Mouse (Mus musculus) kidney, embryonic 14.5 days (tissue): ENCODE results near the gene Ttll13. TPM values are rescaled to one million over a fixed set of nuclear protein-coding genes. Genes with fewer than 3 reads are reported as not detected.

Experiments
- ATAC-seq: fragments of 200-750 bp; cut with Nextera tagmentation; 2 replicates; pipeline ENCODE4 v1.8.0; 2017; ENCODE audit warnings: moderate number of reproducible peaks, mild to moderate bottlenecking, moderate TSS enrichment, moderate library complexity; ENCODE audit not compliant: low FRiP score, low TSS enrichment
- H3K27ac ChIP-seq: fragments of 300-500 bp; sonication (generic); 2 replicates; pipeline ENCODE4 v1.5.1; 2014; ENCODE audit warnings: low read depth, mild to moderate bottlenecking, low read length, moderate library complexity, mixed read lengths
- H3K27me3 ChIP-seq: fragments of 300-500 bp; sonication (generic); 2 replicates; pipeline ENCODE4 v1.6.1; 2014; ENCODE audit warnings: mild to moderate bottlenecking, low read length; ENCODE audit not compliant: control insufficient read depth, insufficient read depth
- H3K36me3 ChIP-seq: fragments of 300-500 bp; sonication (generic); 2 replicates; pipeline ENCODE4 v1.6.1; 2014; ENCODE audit warnings: low read length, mixed read lengths; ENCODE audit not compliant: control insufficient read depth, insufficient read depth
- H3K4me1 ChIP-seq: fragments of 300-500 bp; sonication (generic); 2 replicates; pipeline ENCODE4 v1.6.1; 2014; ENCODE audit warnings: low read length, mixed read lengths; ENCODE audit not compliant: control insufficient read depth, insufficient read depth
- H3K4me2 ChIP-seq: fragments of 300-500 bp; sonication (generic); replicated peaks from 2 replicates; pipeline ENCODE4 v1.6.1; 2014; ENCODE audit warnings: low read depth, mild to moderate bottlenecking, low read length
- H3K4me3 ChIP-seq: fragments of 300-500 bp; sonication (generic); 2 replicates; pipeline ENCODE4 v1.5.1; 2014; ENCODE audit warnings: mild to moderate bottlenecking, low read length
- H3K9ac ChIP-seq: fragments of 300-500 bp; sonication (generic); 2 replicates; pipeline ENCODE4 v1.6.1; 2014; ENCODE audit warnings: low read depth, mild to moderate bottlenecking, low read length, moderate library complexity
- H3K9me3 ChIP-seq: fragments of 300-500 bp; sonication (generic); 2 replicates; pipeline ENCODE4 v1.6.1; 2016; ENCODE audit warnings: low read length; ENCODE audit not compliant: control insufficient read depth
- WGBS: fragments of 180-500 bp; shearing (Covaris S2); extraction: QIAGEN DNeasy Blood & Tissue Kit; methylation state at CpG from one replicate; pipeline ENCODE4 v1.1.7; 2014; 5-methylcytosine and 5-hydroxymethylcytosine counted together
- polyA plus RNA-seq: library from polyadenylated mRNA; unstranded; fragments of >200 nt; fragmentation: Nextera tagmentation; extraction: Ambion mirVana; gene quantifications from 2 replicates; pipeline ENCODE4 v1.2.1, GENCODE M21; 2014

Gene Ttll13
- polyA plus RNA-seq, 1 experiment from 2014 or later, result 1.7 TPM

DNA sequence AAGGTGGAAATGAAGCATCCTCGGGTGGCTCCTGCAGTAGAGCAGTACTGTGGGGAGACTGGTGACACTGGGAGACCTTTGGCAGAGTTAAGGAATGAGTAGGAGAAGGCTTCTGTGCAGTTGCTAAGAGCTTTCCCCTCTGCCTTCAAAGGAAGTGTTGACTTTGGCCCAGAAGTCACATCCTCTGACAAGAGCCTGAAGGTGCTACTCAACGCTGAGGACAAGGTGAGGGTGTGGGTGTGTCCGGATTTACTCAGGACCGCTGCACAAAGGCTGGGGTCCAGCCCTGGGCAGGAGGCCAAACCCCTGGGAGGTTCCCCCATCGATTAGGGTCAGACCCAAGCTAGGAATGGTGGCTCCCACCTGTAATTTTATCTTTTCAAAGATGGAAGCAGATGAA is 38.2 kb downstream of the Ttll13 start:
- Histone ChIP-seq H3K4me2 (no peak overlapping the region), H3K9ac (no peak overlapping the region), H3K4me3 (no peak overlapping the region), H3K4me1 (no peaks in the 10 kb centered on the region), H3K36me3 (peaks cover 61% of the 10 kb centered on the region), H3K27me3 (no peaks in the 10 kb centered on the region), H3K27ac (no peak overlapping the region), H3K9me3 (no peaks in the 10 kb centered on the region)
- 86% methylated on average over 5 of the region's 5 CpGs for WGBS
- no peak for ATAC-seq

DNA sequence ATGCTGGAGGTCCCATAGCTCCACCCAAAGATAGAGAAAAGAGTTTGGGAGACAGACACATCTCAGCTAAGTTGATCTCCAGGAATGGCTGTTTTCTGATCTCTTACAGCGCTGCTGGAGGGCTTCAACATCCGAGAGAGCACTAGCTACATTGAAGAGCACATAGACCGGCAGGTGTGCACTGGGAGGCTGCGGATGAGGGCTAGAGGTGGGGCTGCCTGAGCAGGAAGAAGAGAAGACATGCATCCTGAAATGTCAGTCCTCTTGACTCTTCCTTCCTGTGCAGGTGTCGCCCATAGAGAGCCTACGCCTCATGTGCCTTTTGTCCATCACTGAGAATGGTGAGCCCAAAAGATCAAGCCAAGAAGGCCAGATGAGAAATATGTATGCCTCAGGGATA is 39.5 kb downstream of the Ttll13 start:
- Histone ChIP-seq H3K4me3 (no peak overlapping the region), H3K27me3 (no peaks in the 10 kb centered on the region), H3K4me1 (no peaks in the 10 kb centered on the region), H3K36me3 (peaks cover 57% of the 10 kb centered on the region), H3K9me3 (no peaks in the 10 kb centered on the region), H3K9ac (no peak overlapping the region), H3K27ac (no peak overlapping the region), H3K4me2 (no peak overlapping the region)
- WGBS, result 93% methylated on average over 6 of the region's 6 CpGs
- ATAC-seq, result no peak

DNA sequence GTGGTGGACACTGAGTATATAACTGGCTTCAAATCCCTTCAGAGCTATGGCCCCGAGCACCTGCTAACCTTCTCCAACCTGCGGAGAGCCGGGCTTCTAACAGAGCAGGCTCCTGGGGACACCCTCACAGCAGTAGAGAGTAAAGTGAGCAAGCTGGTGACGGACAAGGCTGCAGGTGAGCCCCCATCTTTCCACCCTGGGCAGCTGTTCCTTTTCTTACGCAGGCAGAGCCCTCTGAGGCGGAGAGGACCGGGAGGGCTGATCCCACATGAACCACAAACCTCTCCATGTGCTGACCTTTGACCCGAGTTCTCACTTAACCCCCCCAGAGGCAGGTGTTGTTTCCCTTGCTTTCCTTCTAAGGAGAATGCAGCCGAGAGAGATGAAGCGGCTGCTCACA is 41.6 kb downstream of the Ttll13 start:
- no peaks in the 10 kb centered on the region for H3K27me3 ChIP-seq

DNA sequence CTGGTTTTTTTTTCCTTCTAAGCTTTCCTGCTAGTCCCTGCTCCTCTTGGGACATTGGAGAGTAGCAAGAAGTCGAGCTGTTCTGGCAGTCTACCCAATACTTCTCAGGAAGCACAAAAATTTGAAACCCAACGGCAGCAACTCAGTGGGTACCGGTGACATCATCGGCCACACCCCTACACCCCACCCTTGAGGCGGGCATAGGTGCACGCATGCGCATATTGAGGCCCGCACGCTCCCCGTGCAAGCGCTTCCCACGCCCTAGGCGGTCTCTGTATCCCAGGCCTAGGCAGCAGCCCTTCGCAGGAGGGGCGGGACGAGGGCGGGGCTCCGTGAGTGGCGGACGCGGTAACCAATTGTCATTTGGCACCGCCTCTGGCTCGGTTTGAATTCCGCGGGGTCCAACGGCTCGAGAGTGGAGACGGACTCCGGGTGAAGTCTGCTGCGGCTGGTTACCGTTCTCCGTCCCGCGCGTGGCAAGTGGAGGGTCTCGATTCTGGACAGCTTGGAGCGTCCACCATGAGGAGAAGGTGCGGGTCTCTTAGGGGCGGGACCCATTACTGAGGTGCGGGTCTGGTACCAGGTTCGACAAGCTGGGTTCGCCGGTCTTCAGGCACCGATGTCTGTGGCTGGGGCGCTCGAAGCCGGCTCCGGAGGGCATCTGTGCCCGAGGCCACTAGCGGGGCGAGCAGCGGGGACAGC is 48.0 kb downstream of the Ttll13 start, which contains the start of gene Prc1:
Gene Prc1, plus strand, starts transcription at position 389 of the 702 bp plus-strand sequence.
- Histone ChIP-seq H3K36me3 (peaks cover 12% of the 10 kb centered on the region), H3K4me1 (peaks cover 7% of the 10 kb centered on the region; the same call in 1 of the 2 replicates), H3K4me3 (peak within 1 kb of the TSS; percentile 95), H3K27ac (peak within 1 kb of the TSS; percentile 76), H3K4me2 (peak within 1 kb of the TSS; percentile 48), H3K9me3 (no peaks in the 10 kb centered on the region), H3K27me3 (no peaks in the 10 kb centered on the region), H3K9ac (peak within 1 kb of the TSS; percentile 77)
- under 1% methylated on average over 52 of the region's 52 CpGs for WGBS
- peak; percentile 100 for ATAC-seq

More for the DNA sequence above, 41.6 kb downstream of the Ttll13 start:
- Histone ChIP-seq H3K4me2 (no peak overlapping the region), H3K9me3 (no peaks in the 10 kb centered on the region), H3K4me1 (no peaks in the 10 kb centered on the region), H3K9ac (no peak overlapping the region), H3K27ac (no peak overlapping the region), H3K36me3 (peaks cover 57% of the 10 kb centered on the region), H3K4me3 (no peak overlapping the region)
- no peak for ATAC-seq
- 80% methylated on average over 10 of the region's 10 CpGs for WGBS

DNA sequence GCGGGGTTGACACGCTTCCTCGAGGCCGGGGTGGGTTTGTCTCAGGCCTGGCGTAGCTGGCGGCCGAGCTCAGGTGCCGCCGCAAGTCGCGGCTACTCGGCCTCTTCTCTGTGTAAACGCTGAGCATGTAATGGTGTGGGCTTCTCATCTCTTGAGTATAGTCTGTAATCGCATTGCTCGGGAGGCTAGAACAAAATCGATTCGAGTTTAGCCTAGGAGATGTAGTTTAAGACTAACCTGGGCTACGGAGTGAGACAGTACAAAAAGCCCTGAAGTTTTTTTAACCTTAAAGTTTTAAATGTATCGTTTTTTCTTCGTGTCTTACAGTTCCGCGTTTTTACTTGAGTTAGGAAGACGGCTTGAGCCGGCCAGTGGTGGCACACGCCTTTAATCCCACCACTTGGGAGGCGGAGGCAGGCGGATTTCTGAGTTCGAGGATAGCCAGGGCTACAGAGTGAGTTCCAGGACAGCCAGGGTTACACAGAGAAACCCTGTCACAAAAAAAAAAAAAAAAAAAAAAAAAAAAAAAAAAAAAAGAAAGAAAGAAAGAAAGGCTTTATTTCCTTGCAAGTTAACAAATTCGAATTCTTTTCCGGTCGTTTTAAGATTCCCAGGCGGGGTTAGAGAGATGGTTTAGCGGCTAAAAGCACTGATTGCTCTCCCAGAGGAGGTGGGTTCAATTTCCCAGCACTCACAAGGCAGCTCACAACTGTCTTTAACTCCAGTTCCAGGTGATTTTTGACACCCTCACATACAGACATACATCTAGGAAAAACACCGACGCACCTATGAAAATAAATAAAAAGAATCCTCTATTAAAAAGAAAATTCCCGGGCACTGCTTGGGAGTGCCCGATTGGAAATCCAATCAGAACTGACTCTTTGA is 48.8 kb downstream of the Ttll13 start:
- Histone ChIP-seq H3K4me2 (peak overlapping the region; percentile 48), H3K9ac (peak overlapping the region; percentile 77), H3K27me3 (no peaks in the 10 kb centered on the region), H3K9me3 (no peaks in the 10 kb centered on the region), H3K4me1 (peaks cover 7% of the 10 kb centered on the region; the same call in 1 of the 2 replicates), H3K27ac (peak overlapping the region; percentile 76), H3K36me3 (peaks cover 14% of the 10 kb centered on the region), H3K4me3 (peak overlapping the region; percentile 95)
- 9% methylated on average over 37 of the region's 37 CpGs for WGBS
- peak; percentile 61; the same call in 1 of the 2 replicates for ATAC-seq

DNA sequence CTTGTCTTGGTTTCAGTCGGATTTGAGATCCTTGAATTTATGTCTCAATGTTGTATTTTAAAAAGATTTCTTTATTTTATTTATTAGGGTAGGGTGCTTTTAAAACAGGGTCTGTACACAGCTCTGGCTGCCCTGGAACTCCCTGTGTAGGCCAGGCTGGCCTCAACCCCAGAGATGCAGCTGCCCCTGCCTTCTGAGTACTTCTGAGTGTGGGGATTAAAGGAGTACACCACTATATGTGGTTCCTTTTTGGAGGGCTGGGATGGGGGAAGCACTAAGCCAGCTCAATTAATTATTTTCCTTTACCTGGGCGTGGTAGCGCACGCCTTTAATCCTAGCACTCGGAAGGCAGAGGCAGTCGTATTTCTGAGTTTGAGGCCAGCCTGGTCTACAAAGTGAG is 50.3 kb downstream of the Ttll13 start:
- Histone ChIP-seq H3K4me3 (no peak overlapping the region), H3K4me1 (peaks cover 7% of the 10 kb centered on the region; the same call in 1 of the 2 replicates), H3K27ac (no peak overlapping the region), H3K4me2 (no peak overlapping the region), H3K36me3 (peaks cover 18% of the 10 kb centered on the region), H3K9ac (no peak overlapping the region), H3K9me3 (no peaks in the 10 kb centered on the region), H3K27me3 (no peaks in the 10 kb centered on the region)
- WGBS, result 94% methylated on average over 6 of the region's 6 CpGs
- no peak for ATAC-seq

DNA sequence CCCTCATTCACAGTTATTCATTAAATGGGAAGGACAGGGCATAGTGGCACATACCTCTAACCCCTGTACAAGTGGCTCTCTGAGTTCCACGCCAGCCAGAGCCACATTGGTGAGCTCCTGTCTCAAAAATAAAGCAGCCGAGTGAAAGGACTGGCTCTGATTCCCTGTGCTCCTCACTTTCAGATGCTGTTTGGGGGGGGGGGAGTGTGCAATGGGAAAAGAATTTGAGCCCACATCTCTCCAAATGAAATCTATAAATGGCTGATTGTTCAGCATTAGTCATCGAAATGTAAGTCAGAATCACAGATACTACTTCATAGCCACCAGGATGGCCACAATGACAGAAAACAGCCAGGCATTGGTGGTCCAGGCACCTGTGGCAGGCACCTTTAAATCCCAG is 50.9 kb downstream of the Ttll13 start:
- Histone ChIP-seq H3K36me3 (peaks cover 24% of the 10 kb centered on the region), H3K9ac (no peak overlapping the region), H3K27me3 (no peaks in the 10 kb centered on the region), H3K9me3 (no peaks in the 10 kb centered on the region), H3K4me1 (peaks cover 7% of the 10 kb centered on the region; the same call in 1 of the 2 replicates), H3K4me2 (no peak overlapping the region), H3K27ac (no peak overlapping the region), H3K4me3 (no peak overlapping the region)
- ATAC-seq, result no peak
- 85% methylated on average over 3 of the region's 3 CpGs for WGBS

DNA sequence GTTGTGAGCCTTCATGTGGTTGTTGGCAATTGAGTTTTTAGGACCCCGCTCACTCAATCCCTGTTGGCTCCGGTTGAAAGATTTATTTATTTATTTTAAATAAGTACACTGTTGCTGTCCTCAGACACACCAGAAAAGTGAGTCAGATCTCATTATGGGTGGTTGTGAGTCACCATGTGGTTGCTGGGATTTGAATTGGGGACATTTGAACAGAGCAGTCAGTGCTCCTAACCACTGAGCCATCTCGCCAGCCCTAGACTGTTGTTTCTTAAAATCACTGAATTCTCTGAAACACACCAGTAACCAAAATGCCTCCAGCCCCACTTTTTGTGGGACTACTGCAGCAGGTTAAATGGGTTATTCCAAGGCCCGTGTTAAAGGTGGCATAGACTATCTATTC is 52.6 kb downstream of the Ttll13 start:
- WGBS, result 94% methylated on average over 4 of the region's 4 CpGs
- ATAC-seq, result no peak
- Histone ChIP-seq H3K4me1 (peaks cover 7% of the 10 kb centered on the region; the same call in 1 of the 2 replicates), H3K4me3 (no peak overlapping the region), H3K27ac (no peak overlapping the region), H3K27me3 (no peaks in the 10 kb centered on the region), H3K36me3 (peaks cover 38% of the 10 kb centered on the region), H3K9me3 (no peaks in the 10 kb centered on the region), H3K4me2 (no peak overlapping the region), H3K9ac (no peak overlapping the region)

DNA sequence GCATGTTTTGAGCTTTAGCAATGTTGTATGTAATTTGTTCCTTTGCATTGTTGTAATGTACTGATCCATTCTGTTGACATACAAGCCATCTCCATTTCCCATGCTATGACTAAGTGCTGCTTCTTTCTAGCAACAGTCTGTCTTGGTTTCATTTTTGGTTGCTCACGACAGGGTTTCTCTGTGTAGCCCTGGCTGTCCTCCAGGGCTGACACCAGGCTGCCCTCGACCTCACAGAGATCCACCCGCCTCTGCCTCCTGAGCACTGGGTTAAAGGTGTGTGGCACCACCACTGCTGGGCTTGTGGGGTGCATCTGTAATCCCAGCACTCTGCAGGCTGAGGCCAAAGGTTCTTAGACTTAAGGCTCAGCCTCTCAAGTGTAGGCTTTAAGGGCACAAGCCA is 53.4 kb downstream of the Ttll13 start:
- H3K36me3 ChIP-seq, result peaks cover 46% of the 10 kb centered on the region
- ATAC-seq, result no peak

More for the DNA sequence above, 53.4 kb downstream of the Ttll13 start:
- Histone ChIP-seq H3K9me3 (no peaks in the 10 kb centered on the region), H3K9ac (no peak overlapping the region), H3K27ac (no peak overlapping the region), H3K4me2 (no peak overlapping the region), H3K4me3 (no peak overlapping the region), H3K4me1 (peaks cover 7% of the 10 kb centered on the region; the same call in 1 of the 2 replicates), H3K27me3 (no peaks in the 10 kb centered on the region)
- 97% methylated on average over 3 of the region's 3 CpGs for WGBS
